Mouse (Mus musculus) c-Kit-positive CD71-positive TER-119-negative erythroid progenitor cells, embryonic 14.5 days (primary cell): ENCODE data around the gene Znhit6.

ENCODE experiments used
- DNase-seq: peaks from one replicate; pipeline ENCODE4 v3.0.0-alpha.2; 2013; ENCODE audit warnings: low read depth

The Znhit6 gene

GRCm38 (mm10) chr3:145575743-145576481 lies at the start of gene Znhit6:
Znhit6 (plus strand) TSS chr3:145576205.
- DNase-seq, result peak; percentile 81

- no peak for DNase-seq
Observed at GRCm38 (mm10) chr3:145537870-145538269, 38.1 kb upstream of the Znhit6 start.

- DNase-seq, result no peak
Observed at GRCm38 (mm10) chr3:145548441-145549415, 27.3 kb upstream of the Znhit6 start.

- DNase-seq, result no peak
Observed at GRCm38 (mm10) chr3:145550216-145550615, 25.8 kb upstream of the Znhit6 start.

GRCm38 (mm10) chr3:145554388-145554787 lies 21.6 kb upstream of the Znhit6 start:
- no peak for DNase-seq

GRCm38 (mm10) chr3:145556206-145556605 lies 19.8 kb upstream of the Znhit6 start:
- no peak for DNase-seq

GRCm38 (mm10) chr3:145559675-145560074 lies 16.3 kb upstream of the Znhit6 start:
- DNase-seq, result no peak

- DNase-seq, result no peak
Observed at GRCm38 (mm10) chr3:145560117-145560516, 15.9 kb upstream of the Znhit6 start.

- no peak for DNase-seq
Observed at GRCm38 (mm10) chr3:145574468-145574867, 1.5 kb upstream of the Znhit6 start.

GRCm38 (mm10) chr3:145575340-145575739 lies 665 bp upstream of the Znhit6 start:
- DNase-seq, result no peak

GRCm38 (mm10) chr3:145576482-145576822 lies 447 bp downstream of the Znhit6 start:
- no peak for DNase-seq

- no peak for DNase-seq
Observed at GRCm38 (mm10) chr3:145576876-145577275, 871 bp downstream of the Znhit6 start.

GRCm38 (mm10) chr3:145583043-145583442 lies 7.0 kb downstream of the Znhit6 start:
- DNase-seq, result no peak

GRCm38 (mm10) chr3:145583522-145584200 lies 7.7 kb downstream of the Znhit6 start:
- no peak for DNase-seq

GRCm38 (mm10) chr3:145590562-145590961 lies 14.6 kb downstream of the Znhit6 start:
- DNase-seq, result peak; percentile 39

- DNase-seq, result no peak
Observed at GRCm38 (mm10) chr3:145591841-145592542, 16.0 kb downstream of the Znhit6 start.

GRCm38 (mm10) chr3:145595354-145595753 lies 19.3 kb downstream of the Znhit6 start:
- no peak for DNase-seq

GRCm38 (mm10) chr3:145599059-145599458 lies 23.1 kb downstream of the Znhit6 start:
- DNase-seq, result no peak

GRCm38 (mm10) chr3:145600801-145601200 lies 24.8 kb downstream of the Znhit6 start:
- DNase-seq, result no peak

- no peak for DNase-seq
Observed at GRCm38 (mm10) chr3:145601345-145601744, 25.3 kb downstream of the Znhit6 start.

- no peak for DNase-seq
Observed at GRCm38 (mm10) chr3:145602410-145603206, 26.6 kb downstream of the Znhit6 start.
